Mouse (Mus musculus): ENCODE results near the gene Jam3.
"Not testable (repeated sequence)": the region's sequence is repeated elsewhere in the genome, so short reads cannot be mapped to it uniquely, and the experiment has no call there.

Gene Jam3

DNA sequence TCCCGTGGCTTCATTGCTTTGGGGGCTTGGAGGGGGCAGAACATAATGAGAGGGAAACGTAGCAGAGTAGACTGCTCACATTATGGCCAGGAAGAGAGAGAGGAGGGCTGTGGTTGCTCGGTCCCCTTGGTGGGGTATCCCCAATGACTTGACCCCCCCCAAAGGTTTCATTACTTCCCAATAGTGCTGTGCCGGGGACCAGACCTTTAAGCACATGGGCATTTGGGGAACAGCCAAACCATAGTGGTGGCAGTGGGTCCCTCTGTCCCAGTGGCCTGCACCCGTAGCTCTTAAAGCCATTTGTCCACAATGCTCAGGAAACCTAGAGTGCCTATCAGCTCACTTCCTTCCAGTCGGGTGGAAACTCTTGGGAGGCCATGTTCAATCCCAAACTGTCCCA is 17.6 kb upstream of the Jam3 start:
- no peak for DNase-seq (ENCODE audit: extremely low read depth, low read depth, low spot score)

DNA sequence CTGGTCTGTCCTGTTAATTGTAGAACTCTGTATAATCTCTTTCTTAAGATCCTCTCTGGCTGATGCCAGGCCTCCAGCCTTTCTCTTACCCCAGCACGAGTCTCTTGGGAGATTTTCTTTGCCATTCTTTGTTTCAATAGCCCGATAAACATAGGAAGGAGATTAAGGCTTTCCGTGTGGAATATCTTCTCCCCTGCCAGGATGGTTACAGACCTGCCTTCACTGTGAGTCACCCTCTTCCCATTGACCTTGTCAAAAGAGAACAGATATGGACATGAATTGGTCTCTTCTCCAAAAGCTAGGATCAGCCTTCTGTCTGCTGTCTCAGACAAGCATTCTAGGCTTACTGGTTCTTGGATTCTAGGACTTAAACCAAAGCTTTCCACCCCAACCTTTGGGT is 15.5 kb upstream of the Jam3 start:
- DNase-seq (ENCODE audit: extremely low read depth, low read depth, low spot score), result no peak

DNA sequence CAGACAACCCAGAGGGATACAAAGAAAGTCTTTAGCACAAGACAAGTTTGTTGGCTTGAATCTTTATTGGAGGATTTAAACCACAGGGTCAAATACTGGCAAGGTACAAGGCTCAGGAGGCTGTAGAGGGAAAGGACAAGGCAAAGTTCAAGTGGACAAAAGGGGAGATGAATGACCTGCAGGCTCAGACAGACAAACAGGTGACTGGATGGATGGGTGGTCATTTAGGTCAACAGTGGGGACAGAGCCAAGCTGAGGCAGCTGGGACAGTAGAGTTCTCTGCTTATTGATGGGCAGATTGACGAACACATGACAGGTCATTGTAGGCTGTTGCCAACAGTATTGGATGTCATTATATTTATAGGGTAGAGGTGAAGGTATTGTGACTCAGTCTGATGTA is 11.8 kb upstream of the Jam3 start:
- DNase-seq (ENCODE audit: extremely low read depth, low read depth, low spot score), result no peak

DNA sequence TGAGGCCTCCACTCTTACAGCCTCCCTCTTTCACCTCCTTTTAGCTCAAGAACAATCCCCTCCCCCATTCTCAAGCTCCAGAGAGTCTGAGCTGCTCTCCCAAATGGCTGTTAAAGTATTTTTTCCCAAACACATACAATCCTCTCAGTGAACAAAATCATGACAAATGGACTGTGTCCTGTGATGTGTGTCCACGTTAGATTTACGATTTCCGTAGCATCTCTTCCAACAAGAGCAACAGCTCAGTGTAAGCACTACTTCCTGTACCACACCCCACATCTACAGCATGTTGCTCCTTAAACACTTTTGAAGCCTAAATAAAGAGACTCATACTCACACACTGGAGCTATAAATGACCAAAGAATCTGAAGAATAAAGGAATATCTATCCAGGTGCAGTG is 10.4 kb upstream of the Jam3 start:
- DNase-seq (ENCODE audit: extremely low read depth, low read depth, low spot score), result no peak

DNA sequence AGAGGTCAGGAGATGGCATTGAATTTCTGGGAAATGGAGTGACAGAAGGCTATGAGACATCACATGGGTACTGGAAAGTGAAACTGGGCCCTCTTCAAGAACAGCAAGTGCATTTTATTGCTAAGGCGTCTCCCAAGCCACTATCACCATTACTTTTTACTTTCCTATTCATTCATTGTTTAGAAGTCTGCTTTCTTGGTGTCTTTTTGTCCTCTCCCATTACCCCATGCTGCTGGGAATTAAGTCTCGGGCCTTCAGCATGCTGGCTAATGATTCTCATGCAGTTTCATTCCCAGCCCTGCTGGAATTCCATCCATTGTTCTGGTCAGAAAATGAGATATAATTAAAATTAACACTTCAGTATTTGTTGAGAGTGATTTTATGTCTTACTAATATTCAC is 9.7 kb upstream of the Jam3 start:
- no peak for DNase-seq (ENCODE audit: extremely low read depth, low read depth, low spot score)

DNA sequence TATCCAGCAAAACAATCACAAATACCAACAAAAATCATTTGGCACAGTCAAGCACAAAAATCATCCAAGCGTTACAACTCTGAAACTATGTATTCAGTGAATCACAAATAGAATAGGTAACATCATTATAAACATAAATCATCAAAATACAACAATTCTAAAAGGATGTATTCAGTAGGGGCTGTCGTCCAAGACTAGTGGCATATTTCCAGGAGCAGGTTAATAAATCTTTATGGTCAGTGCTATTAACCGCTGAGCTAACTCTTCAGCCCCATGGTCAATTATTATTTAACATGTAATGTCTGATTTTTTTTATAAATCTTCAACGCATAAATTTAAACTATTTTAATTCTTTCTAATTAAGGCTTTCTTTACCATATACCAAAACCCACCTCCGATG is 8.4 kb upstream of the Jam3 start:
- DNase-seq (ENCODE audit: extremely low read depth, low read depth, low spot score), result not testable (repeated sequence)

DNA sequence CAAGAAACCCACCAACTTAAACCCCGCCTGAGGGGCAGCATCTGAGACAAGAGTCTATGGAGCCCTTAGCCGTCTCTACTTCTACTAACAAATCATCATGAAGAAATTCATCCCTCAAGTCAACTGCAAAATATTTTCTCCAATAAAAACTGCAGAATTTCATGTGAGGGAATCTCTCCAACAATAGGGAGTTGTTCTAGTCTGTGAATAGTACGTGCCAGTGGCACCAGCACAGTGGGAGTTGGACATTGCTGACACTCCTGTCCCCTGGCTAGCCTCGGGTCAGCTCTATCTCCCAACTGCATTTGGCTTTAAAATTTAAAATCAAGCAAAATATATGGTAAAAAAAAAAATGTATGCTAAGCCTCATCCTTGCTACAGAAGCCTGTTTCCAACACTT is 1.4 kb downstream of the Jam3 start:
- DNase-seq (ENCODE audit: extremely low read depth, low read depth, low spot score), result no peak

DNA sequence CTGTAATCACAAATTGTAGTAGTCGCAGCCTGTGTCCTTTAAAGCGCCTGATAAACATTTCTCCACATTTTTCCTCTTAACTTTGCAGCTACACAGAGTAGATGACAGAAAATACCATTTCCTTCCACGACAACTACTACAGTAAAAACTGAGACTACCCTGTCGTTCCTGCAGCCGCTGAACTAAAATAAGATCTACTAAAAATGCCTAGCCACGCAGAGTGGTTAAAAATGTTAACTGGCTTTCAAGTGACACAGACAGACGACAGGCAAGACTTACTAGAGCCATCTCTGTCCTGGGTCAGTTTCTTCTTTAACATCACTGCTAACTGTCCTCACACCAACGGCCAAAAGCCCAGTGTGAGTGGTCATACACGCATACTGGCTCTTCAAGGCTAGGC is 5.4 kb downstream of the Jam3 start:
- no peak for DNase-seq (ENCODE audit: extremely low read depth, low read depth, low spot score)

GRCm38 (mm10) chr9:27148631-27149471 is 6.4 kb downstream of the Jam3 start:
- no peak for DNase-seq (ENCODE audit: extremely low read depth, low read depth, low spot score)

DNA sequence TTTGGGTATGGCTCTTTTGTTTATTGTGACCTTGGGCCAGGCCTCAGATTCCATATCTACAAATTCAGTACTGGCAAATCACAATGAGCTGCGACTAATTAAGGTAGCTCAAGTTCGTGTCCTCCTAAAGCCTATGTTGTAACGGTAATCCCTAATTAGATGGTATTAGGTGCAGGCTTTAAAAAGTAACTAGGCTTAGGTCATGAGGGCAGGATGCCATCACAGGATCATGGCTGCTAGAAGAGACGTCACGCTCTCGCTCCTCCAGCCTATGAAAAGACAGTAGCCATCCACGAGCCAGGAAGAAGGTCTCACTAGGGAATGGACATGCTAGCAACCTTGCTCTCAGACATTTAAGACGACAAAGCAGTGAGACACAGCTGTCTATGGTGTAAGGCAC is 7.3 kb downstream of the Jam3 start:
- DNase-seq (ENCODE audit: extremely low read depth, low read depth, low spot score), result no peak

DNA sequence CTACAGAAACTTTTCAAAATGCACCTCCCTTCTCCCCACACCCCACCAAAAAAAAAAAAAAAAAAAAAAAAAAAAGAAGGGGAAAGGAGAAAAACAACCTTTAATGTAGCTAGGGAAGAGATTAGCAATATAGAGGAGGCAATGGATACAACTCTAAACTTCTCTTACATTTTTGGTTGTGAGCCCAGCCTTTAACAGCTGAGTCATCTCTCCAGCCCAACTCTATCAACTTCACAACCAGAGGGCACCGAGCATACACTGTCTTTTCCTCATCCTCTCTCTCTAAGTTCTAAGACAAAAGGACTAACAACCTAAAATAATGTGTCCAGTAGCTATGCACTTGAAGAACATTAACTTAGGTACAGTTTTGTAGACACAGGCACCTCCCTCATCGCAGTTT is 8.4 kb downstream of the Jam3 start:
- DNase-seq (ENCODE audit: extremely low read depth, low read depth, low spot score), result no peak

- DNase-seq (ENCODE audit: extremely low read depth, low read depth, low spot score), result no peak
These were observed 10.2 kb downstream of the Jam3 start for GRCm38 (mm10) chr9:27144996-27145395.

GRCm38 (mm10) chr9:27144271-27144840 is 10.9 kb downstream of the Jam3 start:
- no peak for DNase-seq (ENCODE audit: extremely low read depth, low read depth, low spot score)

DNA sequence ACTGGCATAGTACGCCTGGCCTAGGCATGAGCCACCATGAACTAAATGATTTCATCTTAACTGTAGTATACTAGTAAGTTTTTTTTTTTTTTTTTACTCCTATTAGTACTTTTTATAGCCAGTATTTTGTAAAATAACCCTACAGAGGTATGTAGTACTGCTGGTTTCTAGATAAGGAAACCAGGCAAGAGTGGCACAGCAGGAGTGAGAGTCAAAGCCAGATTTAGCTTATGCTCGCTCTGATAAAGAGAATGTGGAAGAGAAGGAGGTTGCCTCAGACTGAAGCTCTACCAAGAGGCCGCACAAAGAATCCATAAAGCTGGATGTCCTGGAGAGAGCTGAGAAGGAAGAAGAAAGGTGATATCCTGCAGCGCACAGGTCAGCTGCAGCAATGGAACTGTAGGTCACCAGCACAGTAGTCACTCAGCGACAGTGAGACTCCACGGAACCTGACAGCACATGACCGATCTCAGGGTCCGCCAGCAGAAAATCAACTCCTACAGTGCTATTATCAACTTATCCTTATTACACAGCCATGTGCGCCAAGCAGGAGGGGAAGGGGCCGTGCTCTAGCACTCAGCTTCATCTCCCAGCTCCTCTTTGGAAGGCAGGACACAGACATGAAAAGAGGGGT is 14.7 kb downstream of the Jam3 start:
- DNase-seq (ENCODE audit: extremely low read depth, low read depth, low spot score), result no peak

GRCm38 (mm10) chr9:27136651-27137050 is 18.6 kb downstream of the Jam3 start:
- no peak for DNase-seq (ENCODE audit: extremely low read depth, low read depth, low spot score)

- DNase-seq (ENCODE audit: extremely low read depth, low read depth, low spot score), result no peak
These were observed 19.8 kb downstream of the Jam3 start for GRCm38 (mm10) chr9:27135372-27135771.

GRCm38 (mm10) chr9:27134410-27134809 is 20.8 kb downstream of the Jam3 start:
- no peak for DNase-seq (ENCODE audit: extremely low read depth, low read depth, low spot score)

- DNase-seq (ENCODE audit: extremely low read depth, low read depth, low spot score), result no peak
These were observed 26.6 kb downstream of the Jam3 start for GRCm38 (mm10) chr9:27128629-27129028.

DNA sequence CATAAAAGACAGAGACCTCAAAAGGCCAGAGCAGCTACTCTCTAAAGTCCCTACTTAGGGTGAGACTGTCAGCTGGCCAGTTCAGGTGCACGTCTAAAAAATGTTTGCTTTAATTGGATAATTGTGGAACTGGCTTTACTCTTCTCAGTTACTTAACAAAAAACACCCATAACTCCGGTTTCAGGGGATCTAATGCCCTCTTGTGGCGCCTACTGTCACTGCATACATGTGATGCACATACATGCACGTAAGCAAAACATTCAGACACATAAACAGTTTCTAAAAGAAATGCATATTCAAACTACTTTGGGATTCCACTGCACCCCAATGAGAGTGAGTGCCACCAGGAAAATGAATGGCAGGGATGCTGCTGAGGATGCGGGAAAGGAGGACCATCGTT is 28.7 kb downstream of the Jam3 start:
- DNase-seq (ENCODE audit: extremely low read depth, low read depth, low spot score), result no peak

GRCm38 (mm10) chr9:27125450-27125849 is 29.8 kb downstream of the Jam3 start:
- DNase-seq (ENCODE audit: extremely low read depth, low read depth, low spot score), result no peak

DNA sequence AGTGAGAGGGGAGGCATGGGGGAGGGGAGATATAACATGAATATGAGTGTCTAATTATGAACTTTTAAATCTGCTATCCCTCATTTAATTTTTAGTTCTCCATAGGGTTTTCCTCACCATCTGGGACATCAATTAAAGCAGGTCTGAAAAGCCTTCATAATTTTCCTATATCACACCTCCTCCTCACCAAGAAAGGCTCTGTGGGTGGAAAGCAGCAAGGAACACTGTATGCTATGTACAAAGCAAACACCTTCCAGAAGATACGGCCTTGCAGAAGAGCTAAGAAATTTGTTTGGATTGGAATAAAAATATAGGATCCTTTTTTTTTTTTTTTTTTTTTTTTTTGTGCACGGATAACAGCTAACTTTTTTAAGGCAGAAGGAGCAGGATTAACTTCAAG is 31.3 kb downstream of the Jam3 start:
- DNase-seq (ENCODE audit: extremely low read depth, low read depth, low spot score), result no peak

DNA sequence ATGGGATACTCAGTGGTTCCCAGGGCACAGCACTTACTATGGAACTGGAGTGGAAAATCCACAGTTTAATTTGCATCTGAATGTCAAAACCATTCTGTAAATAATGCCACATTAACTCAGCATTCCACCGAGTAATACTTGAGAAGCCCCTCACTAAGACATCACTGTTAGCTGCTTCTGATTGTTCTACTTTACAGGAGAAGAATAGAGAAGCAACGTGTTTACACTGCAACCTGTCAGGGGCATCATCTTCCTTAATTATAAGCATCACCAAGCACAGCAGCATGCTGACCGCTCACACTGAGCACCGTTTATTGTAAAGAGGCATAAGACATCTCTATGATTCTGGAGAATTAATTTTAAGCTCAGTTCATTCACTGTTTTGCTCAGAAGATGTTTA is 32.3 kb downstream of the Jam3 start:
- DNase-seq (ENCODE audit: extremely low read depth, low read depth, low spot score), result no peak
